Mouse (Mus musculus) hindbrain, embryonic 14.5 days (tissue): ENCODE measurements around the gene Kdelc2. TPM values are rescaled to one million over a fixed set of nuclear protein-coding genes. Genes with fewer than 3 reads are reported as not detected.

Experiments
- ATAC-seq: fragments of 200-750 bp; cut with Nextera tagmentation; 2 replicates; pipeline ENCODE4 v1.8.0; 2017; ENCODE audit warnings: moderate number of reproducible peaks, mild to moderate bottlenecking, moderate TSS enrichment, moderate library complexity; ENCODE audit not compliant: low FRiP score
- DNase-seq: peaks from one replicate; pipeline ENCODE4 v3.0.0-alpha.2; 2015; ENCODE audit warnings: low spot score
- H3K27ac ChIP-seq: fragments of 300-500 bp; sonication (generic); 2 replicates; pipeline ENCODE4 v1.5.1; 2014; ENCODE audit warnings: mild to moderate bottlenecking, moderate library complexity
- H3K27me3 ChIP-seq: fragments of 300-500 bp; sonication (generic); 2 replicates; pipeline ENCODE4 v1.6.1; 2014; ENCODE audit warnings: mild to moderate bottlenecking, low read length, mixed read lengths; ENCODE audit not compliant: control insufficient read depth, insufficient read depth
- H3K36me3 ChIP-seq: fragments of 300-500 bp; sonication (generic); replicated peaks from 2 replicates; pipeline ENCODE4 v1.6.1; 2014; ENCODE audit not compliant: control insufficient read depth, insufficient read depth
- H3K4me1 ChIP-seq: fragments of 300-500 bp; sonication (generic); replicated peaks from 2 replicates; pipeline ENCODE4 v1.6.1; 2014; ENCODE audit warnings: antibody characterized with exemption, low read length, mixed read lengths; ENCODE audit not compliant: control insufficient read depth, insufficient read depth
- H3K4me2 ChIP-seq: fragments of 300-500 bp; sonication (generic); replicated peaks from 2 replicates; pipeline ENCODE4 v1.6.1; 2014; ENCODE audit warnings: mild to moderate bottlenecking, moderate library complexity
- H3K4me3 ChIP-seq: fragments of 300-500 bp; sonication (generic); replicated peaks from 2 replicates; pipeline ENCODE4 v1.5.1; 2014; ENCODE audit warnings: mild to moderate bottlenecking, low read length
- H3K9ac ChIP-seq: fragments of 300-500 bp; sonication (generic); 2 replicates; pipeline ENCODE4 v1.6.1; 2014
- H3K9me3 ChIP-seq: fragments of 300-500 bp; sonication (generic); 2 replicates; pipeline ENCODE4 v1.6.1; 2016; ENCODE audit warnings: low read length; ENCODE audit not compliant: control insufficient read depth
- WGBS: fragments of 180-500 bp; shearing (Covaris S2); extraction: QIAGEN DNeasy Blood & Tissue Kit; methylation state at CpG from one replicate; pipeline ENCODE4 v1.1.7; 2014; 5-methylcytosine and 5-hydroxymethylcytosine counted together
- polyA plus RNA-seq: library from polyadenylated mRNA; unstranded; fragments of >200 nt; fragmentation: Nextera tagmentation; extraction: Ambion mirVana; gene quantifications from 2 replicates; pipeline ENCODE4 v1.2.1, GENCODE M21; 2014

Kdelc2 gene
- 6.6 and 7.7 TPM in 2 replicates for polyA plus RNA-seq

DNA sequence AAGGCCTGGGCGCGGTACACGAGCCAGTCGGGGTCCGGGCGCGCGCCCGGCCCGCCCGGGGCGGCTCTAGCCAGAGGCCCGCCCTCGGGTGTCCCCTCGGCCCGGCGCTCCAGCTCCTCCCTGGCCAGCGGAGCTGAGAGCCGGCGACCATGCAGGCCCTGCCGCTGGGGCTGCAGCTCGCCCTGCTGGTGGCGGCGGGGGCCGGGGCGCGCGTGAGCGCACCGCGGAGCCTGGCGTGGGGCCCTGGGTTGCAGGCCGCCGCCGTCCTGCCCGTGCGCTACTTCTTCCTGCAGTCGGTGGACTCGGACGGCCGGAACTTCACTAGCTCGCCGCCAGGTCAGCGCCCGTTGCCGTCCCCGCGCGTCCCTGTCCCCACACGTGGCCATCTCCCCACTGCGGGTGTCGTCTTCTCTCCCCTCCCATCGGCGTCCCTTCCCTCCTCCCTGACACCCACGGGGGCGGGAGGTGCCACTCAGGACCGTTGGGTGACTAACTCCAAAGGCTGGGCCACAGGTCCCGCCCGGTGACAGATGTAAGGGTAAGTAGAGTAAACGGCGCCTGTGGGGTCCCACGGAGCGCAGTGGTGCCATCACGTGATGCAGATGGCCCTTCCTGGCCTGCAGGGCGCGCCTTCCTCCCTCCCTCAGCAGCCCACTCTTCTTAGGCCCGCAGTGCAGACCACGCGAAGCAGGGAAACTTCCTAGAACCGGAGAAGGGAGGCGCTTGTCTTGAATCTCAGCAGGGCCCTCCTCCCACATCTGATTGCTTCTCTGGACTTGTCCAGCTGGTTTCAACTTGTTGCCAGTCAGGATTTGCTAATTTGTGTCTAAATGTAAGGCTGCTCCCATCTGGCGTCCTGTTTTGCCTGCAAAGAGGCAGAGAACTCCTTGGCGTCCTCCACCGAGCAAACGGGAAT lies at the start of gene Kdelc2:
Kdelc2 (plus strand) TSS at position 75 of the 916 bp plus-strand sequence.
- Histone ChIP-seq H3K36me3 (no peaks in the 10 kb centered on the region), H3K9ac (peak within 1 kb of the TSS; percentile 76), H3K4me1 (0 out of 2 replicates have a peak, but pooled peaks cover 5% of the 10 kb centered on the region), H3K27ac (peak within 1 kb of the TSS; percentile 53), H3K4me3 (peak within 1 kb of the TSS; percentile 66), H3K9me3 (no peaks in the 10 kb centered on the region), H3K4me2 (peak within 1 kb of the TSS; percentile 74), H3K27me3 (no peaks in the 10 kb centered on the region)
- DNase-seq (peak; percentile 67), ATAC-seq (peak; percentile 93)
- under 1% methylated on average over 70 of the region's 75 CpGs for WGBS

DNA sequence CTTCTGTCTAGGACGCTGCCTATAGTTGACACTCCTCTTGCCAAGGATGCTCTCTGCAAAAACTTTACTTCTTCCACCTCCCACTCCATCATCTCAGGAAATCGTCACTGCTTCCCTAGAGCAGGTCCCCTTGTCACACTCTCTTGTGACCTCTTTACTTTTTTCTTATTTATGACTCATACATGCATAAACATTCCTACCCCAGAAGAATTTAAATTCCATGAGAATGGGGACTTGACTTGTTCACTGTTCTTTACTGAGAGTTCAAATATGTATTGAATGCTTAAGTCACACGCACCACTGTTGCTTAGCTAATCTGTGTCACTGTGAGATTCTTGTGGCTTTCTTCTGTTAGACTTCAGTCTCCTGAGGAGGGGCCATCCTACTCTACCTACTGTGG lies 48.7 kb upstream of the Kdelc2 start:
- WGBS, result 88% methylated on average over 3 of the region's 3 CpGs

DNA sequence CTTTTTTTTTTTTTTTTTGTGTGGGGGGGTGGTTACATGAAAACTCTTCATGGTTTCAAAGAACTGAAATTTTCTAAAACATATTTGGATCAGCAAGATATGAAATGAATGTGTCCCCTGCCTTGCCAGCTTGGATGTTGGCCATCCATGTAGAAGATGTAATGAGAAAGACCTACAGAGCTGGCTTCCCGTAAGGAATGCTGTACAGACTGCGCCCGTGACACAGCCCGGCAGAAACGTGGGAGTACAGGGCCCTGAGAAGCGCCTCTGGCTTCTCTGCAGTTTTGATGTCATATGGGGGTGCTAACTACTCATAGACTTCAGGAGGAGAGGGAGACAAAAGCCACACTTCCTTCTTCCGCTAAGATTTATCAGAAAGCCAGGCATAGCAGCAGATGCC lies 44.2 kb upstream of the Kdelc2 start:
- Histone ChIP-seq H3K4me3 (no peak overlapping the region), H3K36me3 (no peaks in the 10 kb centered on the region), H3K9me3 (no peaks in the 10 kb centered on the region), H3K4me1 (peaks cover 9% of the 10 kb centered on the region; the same call in 1 of the 2 replicates), H3K27ac (no peak overlapping the region), H3K4me2 (no peak overlapping the region), H3K27me3 (no peaks in the 10 kb centered on the region), H3K9ac (no peak overlapping the region)
- no peak for ATAC-seq
- DNase-seq, result no peak
- 82% methylated on average over 7 of the region's 7 CpGs for WGBS

More for the DNA sequence above, 48.7 kb upstream of the Kdelc2 start:
- DNase-seq (no peak), ATAC-seq (no peak)
- Histone ChIP-seq H3K4me1 (no peaks in the 10 kb centered on the region), H3K27ac (no peak overlapping the region), H3K4me3 (no peak overlapping the region), H3K9me3 (no peaks in the 10 kb centered on the region), H3K9ac (no peak overlapping the region), H3K36me3 (no peaks in the 10 kb centered on the region), H3K4me2 (no peak overlapping the region), H3K27me3 (no peaks in the 10 kb centered on the region)

- peak overlapping the region; percentile 39 for H3K4me3 ChIP-seq
- DNase-seq, result no peak
These were observed 43.4 kb upstream of the Kdelc2 start for GRCm38 (mm10) chr9:53340328-53340916.

GRCm38 (mm10) chr9:53340969-53341368 lies 42.9 kb upstream of the Kdelc2 start:
- WGBS, result 10% methylated on average over 14 of the region's 14 CpGs
- DNase-seq (no peak), ATAC-seq (no peak)
- H3K27me3 ChIP-seq, result no peaks in the 10 kb centered on the region
- H3K27ac ChIP-seq, result no peak overlapping the region
- H3K4me1 ChIP-seq, result peaks cover 9% of the 10 kb centered on the region; the same call in 1 of the 2 replicates
- H3K4me2 ChIP-seq, result peak overlapping the region; percentile 76
- peak overlapping the region; percentile 39 for H3K4me3 ChIP-seq
- no peaks in the 10 kb centered on the region for H3K9me3 ChIP-seq
- no peaks in the 10 kb centered on the region for H3K36me3 ChIP-seq
- peak overlapping the region; percentile 44 for H3K9ac ChIP-seq

More at GRCm38 (mm10) chr9:53340328-53340916, 43.4 kb upstream of the Kdelc2 start:
- 60% methylated on average over 17 of the region's 17 CpGs for WGBS
- H3K36me3 ChIP-seq, result no peaks in the 10 kb centered on the region
- peaks cover 9% of the 10 kb centered on the region; the same call in 1 of the 2 replicates for H3K4me1 ChIP-seq
- H3K9me3 ChIP-seq, result no peaks in the 10 kb centered on the region
- peak overlapping the region; percentile 76 for H3K4me2 ChIP-seq
- no peak overlapping the region for H3K9ac ChIP-seq
- ATAC-seq, result no peak
- H3K27ac ChIP-seq, result no peak overlapping the region
- no peaks in the 10 kb centered on the region for H3K27me3 ChIP-seq

- no peaks in the 10 kb centered on the region for H3K36me3 ChIP-seq
- H3K9me3 ChIP-seq, result no peaks in the 10 kb centered on the region
- H3K27me3 ChIP-seq, result no peaks in the 10 kb centered on the region
- no peak overlapping the region for H3K27ac ChIP-seq
- no peak for ATAC-seq
- no peak overlapping the region for H3K4me3 ChIP-seq
- H3K4me1 ChIP-seq, result peaks cover 9% of the 10 kb centered on the region; the same call in 1 of the 2 replicates
- DNase-seq, result no peak
- H3K4me2 ChIP-seq, result no peak overlapping the region
- H3K9ac ChIP-seq, result no peak overlapping the region
- 87% methylated on average over 3 of the region's 3 CpGs for WGBS
These were observed 41.8 kb upstream of the Kdelc2 start for GRCm38 (mm10) chr9:53341981-53342380.

DNA sequence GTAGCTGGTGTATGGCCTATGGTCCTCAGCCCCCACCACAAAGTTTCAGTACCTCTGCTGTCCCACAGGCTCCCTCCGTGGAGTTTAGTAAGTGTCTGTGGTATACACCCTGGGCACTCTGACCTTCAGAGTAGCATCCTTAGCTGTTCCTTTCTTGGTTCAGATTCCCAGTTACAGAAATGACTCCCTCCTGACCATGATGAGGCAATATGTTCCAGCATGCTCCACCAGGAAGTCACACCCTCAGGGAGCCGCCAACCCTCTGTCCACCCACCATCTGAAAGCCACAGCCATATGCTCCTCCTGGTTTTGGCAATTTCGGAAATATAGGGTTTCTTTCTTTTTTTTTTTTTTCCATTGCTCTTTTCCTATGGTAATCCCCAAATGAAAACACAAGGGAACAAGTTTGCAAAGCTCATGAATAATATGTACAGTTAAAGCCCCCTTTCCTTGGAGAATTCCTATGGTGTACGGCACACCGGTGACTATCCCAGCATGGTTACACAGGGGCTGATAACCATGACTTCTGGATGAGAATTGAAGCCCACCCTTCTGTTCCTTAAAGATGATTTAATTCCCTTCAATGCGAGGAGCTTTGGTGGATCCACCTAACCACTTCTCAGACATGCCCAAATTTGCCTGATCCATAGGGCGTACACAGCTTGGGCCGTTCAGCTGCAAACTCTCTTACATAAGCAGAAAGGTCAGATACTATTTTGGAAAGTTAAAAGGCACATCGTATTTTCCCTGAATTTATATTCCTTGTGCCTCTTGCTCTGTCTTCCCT lies 39.0 kb upstream of the Kdelc2 start:
- H3K9ac ChIP-seq, result no peak overlapping the region
- WGBS, result 90% methylated on average over 9 of the region's 9 CpGs
- no peak for ATAC-seq

DNA sequence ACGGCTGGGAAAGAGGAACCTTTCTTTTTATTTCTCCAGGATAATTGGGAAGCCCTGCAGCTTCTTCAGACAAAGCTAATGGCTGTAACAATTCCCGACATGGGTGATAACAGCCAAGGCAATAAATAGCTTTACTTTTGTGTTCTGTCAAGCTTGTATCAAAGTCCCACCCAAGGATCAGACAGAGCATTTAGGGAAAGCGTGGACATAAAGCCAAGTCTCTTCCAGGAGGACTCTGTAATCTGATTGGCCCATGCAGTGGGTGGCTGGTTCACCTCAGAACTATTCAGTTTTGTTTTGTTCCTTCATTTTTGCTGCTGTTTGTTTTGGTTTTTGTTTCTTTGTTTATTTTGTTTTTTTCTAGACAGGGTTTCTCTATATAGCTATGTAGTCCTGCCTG lies 38.1 kb upstream of the Kdelc2 start:
- Histone ChIP-seq H3K27me3 (no peaks in the 10 kb centered on the region), H3K36me3 (no peaks in the 10 kb centered on the region), H3K4me1 (peaks cover 4% of the 10 kb centered on the region; the same call in 1 of the 2 replicates), H3K27ac (no peak overlapping the region), H3K9me3 (no peaks in the 10 kb centered on the region), H3K9ac (no peak overlapping the region), H3K4me3 (no peak overlapping the region), H3K4me2 (no peak overlapping the region)
- 66% methylated on average over 3 of the region's 3 CpGs for WGBS
- DNase-seq (no peak), ATAC-seq (no peak)

More for the DNA sequence above, 39.0 kb upstream of the Kdelc2 start:
- no peaks in the 10 kb centered on the region for H3K36me3 ChIP-seq
- no peak overlapping the region for H3K4me3 ChIP-seq
- peaks cover 9% of the 10 kb centered on the region; the same call in 1 of the 2 replicates for H3K4me1 ChIP-seq
- no peak overlapping the region for H3K27ac ChIP-seq
- H3K9me3 ChIP-seq, result no peaks in the 10 kb centered on the region
- no peak overlapping the region for H3K4me2 ChIP-seq
- no peaks in the 10 kb centered on the region for H3K27me3 ChIP-seq
- no peak for DNase-seq

DNA sequence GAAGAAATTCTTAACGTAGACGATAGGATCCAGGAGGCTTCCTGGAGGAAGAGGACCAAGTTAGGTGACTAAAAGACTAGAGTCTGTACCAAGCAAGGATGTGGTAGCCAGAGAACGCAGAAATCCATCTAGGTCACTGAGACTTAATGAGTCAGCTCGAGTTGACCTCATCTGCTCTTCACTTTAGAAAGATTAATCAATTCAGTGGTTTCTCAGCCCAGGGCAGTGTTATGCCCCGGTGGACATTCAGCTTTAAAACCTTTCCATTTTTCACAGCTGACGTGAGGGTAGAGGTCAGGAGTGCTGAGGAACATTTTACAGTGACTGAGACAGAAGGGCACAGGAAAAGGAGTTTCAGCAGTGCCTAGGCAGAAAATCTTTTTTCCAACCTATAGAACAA lies 37.4 kb upstream of the Kdelc2 start:
- DNase-seq (no peak), ATAC-seq (no peak)
- Histone ChIP-seq H3K4me2 (no peak overlapping the region), H3K27ac (no peak overlapping the region), H3K9me3 (no peaks in the 10 kb centered on the region), H3K36me3 (no peaks in the 10 kb centered on the region), H3K27me3 (no peaks in the 10 kb centered on the region), H3K4me3 (no peak overlapping the region), H3K9ac (no peak overlapping the region), H3K4me1 (no peaks in the 10 kb centered on the region)
- WGBS, result 62% methylated on average over 6 of the region's 6 CpGs
